Mouse (Mus musculus): Measurements from ENCODE around the gene Cep170b.

GRCm38 (mm10) chr12:112759471-112759870, 39.2 kb downstream of the Cep170b start:
- no peak for TF ChIP-seq CTCF (IDR thresholded peaks at IDR 0.05; ENCODE audit: low read depth)
- TF ChIP-seq EP300 (IDR thresholded peaks at IDR 0.05; ENCODE audit: low read depth) = no peak

All from heart, postnatal 0 days (tissue).